Mouse (Mus musculus) 3T3-L1 (cell line): ENCODE measurements around the gene Cyp3a13.
"Not testable (repeated sequence)": the region's sequence is repeated elsewhere in the genome, so short reads cannot be mapped to it uniquely, and the experiment has no call there.

Source experiments
- DNase-seq: peaks from one replicate; pipeline ENCODE4 v3.0.0-alpha.2; 2015; ENCODE audit warnings: low read depth, low spot score

Cyp3a13 gene

GRCm38 (mm10) chr5:137872381-137872702 lies 49.1 kb downstream of the Cyp3a13 start:
- not testable (repeated sequence) for DNase-seq

- not testable (repeated sequence) for DNase-seq
Measured at GRCm38 (mm10) chr5:137871644-137872380, 49.6 kb downstream of the Cyp3a13 start, which contains the start of gene Pilrb2. Gene Pilrb2, minus strand, starts transcription at chr5:137871815.

DNA sequence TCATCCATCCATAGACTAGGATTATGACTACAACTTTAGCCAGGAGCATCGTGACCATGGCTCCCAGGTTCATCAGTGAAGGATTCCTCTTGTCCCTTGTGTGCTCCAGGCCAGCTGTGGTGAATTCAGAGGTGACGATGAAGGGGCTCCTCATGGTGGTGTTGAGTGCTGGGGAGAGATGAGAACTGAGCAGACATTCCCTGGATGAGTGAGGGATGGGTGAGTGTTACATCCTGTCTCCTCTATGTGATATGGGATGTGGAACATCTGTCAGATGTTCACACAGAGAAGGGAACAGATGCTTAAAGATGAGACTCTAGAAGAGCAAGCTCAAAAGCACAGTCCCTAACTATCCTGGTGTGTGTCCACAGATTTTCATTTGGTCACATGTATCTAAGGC lies 52.8 kb downstream of the Cyp3a13 start:
- DNase-seq = not testable (repeated sequence)

GRCm38 (mm10) chr5:137864008-137864407 lies 57.4 kb downstream of the Cyp3a13 start:
- DNase-seq = not testable (repeated sequence)

GRCm38 (mm10) chr5:137857960-137858710 lies 63.3 kb downstream of the Cyp3a13 start, which contains the start of gene Pilrb1:
Gene Pilrb1, minus strand, starts transcription at chr5:137858106.
- DNase-seq = not testable (repeated sequence)

DNA sequence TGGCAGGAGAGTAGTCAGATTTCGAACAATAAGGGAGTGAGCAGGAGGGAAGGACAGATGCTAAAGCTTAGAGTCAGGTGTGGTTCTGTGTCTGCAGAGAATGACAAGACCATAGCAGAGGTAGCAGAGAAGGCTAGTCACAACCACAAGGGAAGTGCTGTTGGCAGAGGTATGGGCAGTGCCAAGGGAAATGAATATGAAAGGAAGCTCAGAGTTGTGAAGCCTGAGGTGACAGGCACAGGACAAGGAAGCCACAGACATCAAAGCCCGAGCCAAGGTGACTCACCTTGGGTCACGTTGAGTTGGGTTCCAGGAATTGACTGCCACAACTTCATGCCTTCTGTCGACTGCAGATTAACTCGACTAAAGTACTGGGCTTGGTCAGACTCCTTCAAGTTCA lies 64.5 kb downstream of the Cyp3a13 start:
- DNase-seq = not testable (repeated sequence)

GRCm38 (mm10) chr5:137854907-137855306 lies 66.5 kb downstream of the Cyp3a13 start:
- not testable (repeated sequence) for DNase-seq

DNA sequence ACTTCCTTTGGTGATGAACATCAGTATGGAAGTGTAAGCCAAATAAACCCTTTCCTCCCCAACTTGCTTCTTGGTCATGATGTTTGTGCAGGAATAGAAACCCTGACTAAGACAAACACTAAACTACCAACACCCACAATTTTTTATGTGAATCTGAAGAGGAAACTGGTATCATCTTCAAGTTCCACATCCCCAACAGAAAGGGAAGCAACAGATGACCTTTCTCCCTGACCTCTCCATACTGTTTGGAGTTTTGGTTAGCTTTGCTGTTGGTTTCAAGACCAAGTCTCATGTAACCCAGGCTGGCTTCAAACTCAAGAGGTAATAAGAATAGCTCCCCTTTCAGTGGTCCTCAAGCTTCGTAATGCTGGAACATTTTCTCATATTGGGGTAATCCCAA lies 71.1 kb downstream of the Cyp3a13 start:
- DNase-seq = not testable (repeated sequence)
